Comparison of ENCODE assay signal across 16 mouse cellular contexts in genomic region chr16:33990712-33991111, GRCm38 (mm10). TPM values are rescaled to one million over a fixed set of nuclear protein-coding genes. Genes with fewer than 3 reads are reported as not detected.
DNase-seq lines count a peak whose midpoint lies in the region; ATAC-seq and TF ChIP-seq lines count a peak whose summit lies in the region.
"Had no signal": no experiment of that assay in that cellular context is flagged by ENCODE, and none has a peak within 500 bp of the region (broad histone marks: within the 10 kb centered on the region; RNA-seq: fewer than 3 reads in every experiment).

No protein-coding gene starts in this region.

- no peaks in the 10 kb centered on the region for H3K36me3 ChIP-seq in intestine, postnatal 0 days (ENCODE audit: control insufficient read depth, insufficient read depth)
- H3K36me3 ChIP-seq: heart, embryonic 13.5 days had no signal

- ATAC-seq in intestine, postnatal 0 days = peak; percentile 51
- ATAC-seq: forebrain, embryonic 15.5 days had no signal

- no peaks in the 10 kb centered on the region for H3K27me3 ChIP-seq in intestine, postnatal 0 days (replicated peaks; ENCODE audit: control insufficient read depth, insufficient read depth, low read length)
- H3K27me3 ChIP-seq: forebrain, embryonic 15.5 days; heart, embryonic 13.5 days; hindbrain, embryonic 15.5 days had no signal

- H3K9ac ChIP-seq in intestine, postnatal 0 days (ENCODE audit: low read depth, low read length) = no peak overlapping the region
- H3K9ac ChIP-seq: forebrain, embryonic 15.5 days; heart, embryonic 13.5 days; hindbrain, embryonic 15.5 days had no signal

- no peaks in the 10 kb centered on the region for H3K9me3 ChIP-seq in intestine, postnatal 0 days (ENCODE audit: control insufficient read depth)
- H3K9me3 ChIP-seq: forebrain, embryonic 15.5 days; heart, embryonic 13.5 days; hindbrain, embryonic 15.5 days had no signal

- H3K27ac ChIP-seq in intestine, postnatal 0 days (ENCODE audit: low read depth, low read length) = no peak overlapping the region
- H3K27ac ChIP-seq: forebrain, embryonic 15.5 days; heart, embryonic 13.5 days; hindbrain, embryonic 15.5 days had no signal

- H3K4me3 ChIP-seq in intestine, postnatal 0 days (ENCODE audit: low read depth, low read length) = no peak overlapping the region
- H3K4me3 ChIP-seq: forebrain, embryonic 15.5 days; heart, embryonic 13.5 days; hindbrain, embryonic 15.5 days had no signal

- intact Hi-C loops in gastrocnemius, postnatal 36 days (cut with DNase I) = no loop called here

- WGBS in intestine, postnatal 0 days = 41% methylated on average over 4 of the region's 4 CpGs

- peak; percentile 79 for DNase-seq in heart, adult 11 months
- DNase-seq in heart, adult 18-20 months = no peak
- DNase-seq in ZHBTc4 (ENCODE audit: low read depth, low spot score) = peak; percentile 48
- no peak for DNase-seq in kidney, postnatal 4 days
- DNase-seq in gastrocnemius, postnatal 36 days = no peak
- no peak for DNase-seq in embryo, embryonic 10.5 days (ENCODE audit: low spot score)
- DNase-seq: adrenal gland, postnatal 10 days; cerebellum, adult 18-20 months; cerebellum, adult 9-11 months; cerebellum, postnatal 36 days; gastrocnemius, postnatal 10 days; heart, postnatal 36 days had no signal

- H3K4me2 ChIP-seq in intestine, postnatal 0 days (replicated peaks; ENCODE audit: low read depth) = no peak overlapping the region
- H3K4me2 ChIP-seq: forebrain, embryonic 15.5 days; heart, embryonic 13.5 days; hindbrain, embryonic 15.5 days had no signal

- no peaks in the 10 kb centered on the region; the same call in 1 of the 2 replicates for H3K4me1 ChIP-seq in intestine, postnatal 0 days (replicated peaks; ENCODE audit: control insufficient read depth, insufficient read depth, low read length)
- H3K4me1 ChIP-seq: forebrain, embryonic 15.5 days; heart, embryonic 13.5 days had no signal

- no peak for TF ChIP-seq CTCF in intestine, postnatal 0 days (IDR thresholded peaks at IDR 0.05; ENCODE audit: low read depth)

RNA-seq across cellular contexts. Expression of gene Umps, which starts 23.9 kb away (rescaled TPM):
- total RNA-seq in heart, adult 18-20 months (2021) = 1 to 10 TPM; 8.6 to 9.6 TPM
- 12.4 and 13.1 TPM in 2 replicates for polyA plus RNA-seq in intestine, postnatal 0 days (2015; fragmentation: Nextera tagmentation; extraction: Ambion mirVana)
- 1 to 10 TPM; 4.9 to 5.6 TPM for total RNA-seq in gastrocnemius, postnatal 36 days (2021)

Comparison
In these comparisons a context has a peak if more than half of its experiments do, and no peak if none do; other contexts are left out.
1. DNase-seq: peak in heart, adult 11 months (single experiment) and ZHBTc4 (single experiment); none in heart, adult 18-20 months (0 of 2), kidney, postnatal 4 days (0 of 2), gastrocnemius, postnatal 36 days (0 of 2) and embryo, embryonic 10.5 days (single experiment).